Mouse (Mus musculus) MEL-GATA-1-ER (cell line): Measurements from ENCODE around the gene BC055324.
"Not testable (repeated sequence)": the region's sequence is repeated elsewhere in the genome, so short reads cannot be mapped to it uniquely, and the experiment has no call there.

Experiments used
- DNase-seq: peaks from one replicate; pipeline ENCODE4 v3.0.0-alpha.2; 2012; ENCODE audit warnings: low read depth; ENCODE audit errors: extremely low read depth

BC055324 gene

DNA sequence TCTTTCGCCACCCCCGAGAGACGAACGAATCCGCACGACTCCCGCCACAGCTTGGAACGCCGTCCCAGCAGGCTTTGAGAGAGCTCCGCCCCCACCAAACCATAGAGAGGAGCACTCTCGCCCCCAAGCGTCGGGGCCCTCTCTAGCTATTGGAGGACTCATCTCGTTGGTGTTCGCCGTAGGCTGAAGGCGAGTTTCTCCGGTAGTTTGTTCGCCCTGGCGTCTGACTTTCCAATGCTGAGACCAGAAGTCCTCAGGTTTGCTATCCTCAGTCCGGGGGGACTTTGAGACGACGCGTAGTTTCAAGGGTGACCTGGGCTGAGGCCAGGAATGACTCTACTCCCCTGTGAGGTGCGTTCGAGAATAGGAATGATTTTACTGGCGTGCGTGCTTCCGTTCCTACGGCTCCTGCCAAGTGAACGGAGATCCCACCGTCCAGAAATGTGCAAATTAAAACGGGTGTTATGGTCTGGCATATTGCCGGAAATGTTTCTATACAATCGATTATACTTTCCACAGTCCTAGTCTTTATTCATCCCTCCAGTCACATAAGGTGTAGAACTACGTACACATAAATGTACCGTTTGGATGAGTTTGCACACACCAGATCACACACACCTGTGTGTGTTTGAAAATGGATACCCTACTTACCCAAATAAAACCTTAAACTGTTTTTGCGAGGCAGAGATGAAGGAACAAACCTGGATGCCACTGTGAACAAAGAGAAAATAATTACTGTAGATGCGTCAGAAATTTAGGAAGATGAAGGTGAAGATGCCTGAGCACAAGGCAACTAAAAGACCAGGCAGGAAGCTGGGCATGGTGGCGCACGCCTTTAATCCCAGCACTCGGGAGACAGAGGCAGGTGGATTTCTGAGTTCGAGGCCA lies at the start of gene BC055324, which contains the start of gene Mettl18:
BC055324 (minus strand) TSS at position 76 of the 888 bp plus-strand sequence.
Mettl18 (plus strand) TSS at position 169 of the 888 bp plus-strand sequence.
- DNase-seq = peak; percentile 85

- DNase-seq = no peak
Measured at GRCm38 (mm10) chr1:164043549-164043948, 49.0 kb upstream of the BC055324 start.

GRCm38 (mm10) chr1:164040385-164041135 lies 46.0 kb upstream of the BC055324 start:
- DNase-seq = no peak

- peak; percentile 56 for DNase-seq
Measured at GRCm38 (mm10) chr1:164027416-164027815, 32.8 kb upstream of the BC055324 start.

GRCm38 (mm10) chr1:164025685-164026084 lies 31.1 kb upstream of the BC055324 start:
- DNase-seq = no peak

DNA sequence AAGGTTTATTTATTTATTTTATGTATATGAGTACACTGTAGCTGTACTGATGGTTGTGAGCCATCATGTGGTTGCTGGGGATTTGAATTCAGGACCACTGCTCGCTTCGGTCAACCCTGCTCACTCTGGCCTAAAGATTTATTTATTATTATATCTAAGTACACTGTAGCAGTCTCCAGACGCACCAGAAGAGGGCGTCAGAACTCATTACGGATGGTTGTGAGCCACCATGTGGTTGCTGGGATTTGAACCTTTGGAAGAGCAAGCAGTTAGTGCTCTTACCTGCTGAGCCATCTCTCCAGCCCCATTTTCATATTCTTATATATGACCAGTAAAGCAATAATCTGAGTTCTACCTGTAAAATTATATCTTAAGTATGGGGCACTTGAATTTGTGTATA lies 27.5 kb upstream of the BC055324 start:
- DNase-seq = not testable (repeated sequence)

GRCm38 (mm10) chr1:164020746-164021145 lies 26.1 kb upstream of the BC055324 start:
- DNase-seq = not testable (repeated sequence)

GRCm38 (mm10) chr1:164019789-164020188 lies 25.2 kb upstream of the BC055324 start:
- no peak for DNase-seq

GRCm38 (mm10) chr1:164018221-164018896 lies 23.8 kb upstream of the BC055324 start:
- DNase-seq = no peak

DNA sequence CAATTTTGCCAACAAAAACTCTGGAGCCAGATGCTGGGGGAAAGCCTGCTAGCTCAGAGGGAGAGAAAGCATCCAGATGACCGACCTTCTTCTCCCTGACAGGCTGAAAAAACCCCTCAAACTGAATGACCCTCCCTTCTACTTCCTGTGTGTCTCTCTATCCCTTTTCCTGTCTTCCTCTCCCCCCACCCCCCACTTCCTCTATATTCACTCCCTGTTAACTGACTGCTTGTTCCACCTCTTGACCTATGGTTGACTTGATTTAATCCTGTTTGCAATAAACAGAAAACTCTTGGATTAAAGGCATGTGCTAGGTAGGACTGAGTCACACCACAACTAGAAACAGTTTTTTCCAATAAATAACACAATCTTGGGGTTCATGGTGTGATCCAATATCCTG lies 20.0 kb upstream of the BC055324 start:
- no peak for DNase-seq

DNA sequence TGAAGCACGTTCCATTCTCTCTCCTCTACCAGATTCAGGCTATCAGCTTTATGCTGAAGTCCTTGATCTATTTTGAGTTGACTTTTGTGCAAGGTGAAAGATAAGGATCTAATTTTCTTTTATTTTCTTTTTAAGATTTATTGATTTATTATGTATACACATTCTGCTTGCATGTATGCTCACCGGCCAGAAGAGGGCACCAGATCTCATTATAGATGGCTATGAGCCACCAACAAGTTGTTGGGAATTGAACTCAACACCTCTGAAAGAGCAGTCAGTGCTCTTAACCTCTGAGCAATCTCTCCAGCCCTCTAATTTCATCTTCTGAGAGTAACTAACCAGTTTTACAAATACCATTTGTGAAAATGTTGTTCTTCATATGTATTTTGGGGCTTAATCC lies 14.6 kb upstream of the BC055324 start:
- DNase-seq = no peak

DNA sequence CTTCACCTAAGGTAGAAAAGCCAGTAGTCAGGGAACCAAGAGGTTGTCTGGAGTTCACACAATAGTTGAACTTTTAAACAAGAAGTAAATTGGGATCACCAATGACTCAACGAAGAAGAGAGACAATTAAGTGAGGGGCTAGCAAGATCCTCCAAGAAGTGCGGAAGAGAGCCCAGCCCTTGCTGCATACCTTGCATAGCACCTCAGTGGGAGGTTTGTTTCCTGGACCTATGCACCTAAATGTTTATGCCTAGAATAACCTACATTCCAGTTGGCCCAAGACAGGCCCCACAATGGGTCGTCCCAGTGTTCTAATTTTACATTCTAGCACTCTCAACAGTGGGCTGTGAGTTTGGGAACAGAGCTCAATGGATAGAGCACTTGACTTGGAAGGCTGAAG lies 9.7 kb upstream of the BC055324 start:
- no peak for DNase-seq

DNA sequence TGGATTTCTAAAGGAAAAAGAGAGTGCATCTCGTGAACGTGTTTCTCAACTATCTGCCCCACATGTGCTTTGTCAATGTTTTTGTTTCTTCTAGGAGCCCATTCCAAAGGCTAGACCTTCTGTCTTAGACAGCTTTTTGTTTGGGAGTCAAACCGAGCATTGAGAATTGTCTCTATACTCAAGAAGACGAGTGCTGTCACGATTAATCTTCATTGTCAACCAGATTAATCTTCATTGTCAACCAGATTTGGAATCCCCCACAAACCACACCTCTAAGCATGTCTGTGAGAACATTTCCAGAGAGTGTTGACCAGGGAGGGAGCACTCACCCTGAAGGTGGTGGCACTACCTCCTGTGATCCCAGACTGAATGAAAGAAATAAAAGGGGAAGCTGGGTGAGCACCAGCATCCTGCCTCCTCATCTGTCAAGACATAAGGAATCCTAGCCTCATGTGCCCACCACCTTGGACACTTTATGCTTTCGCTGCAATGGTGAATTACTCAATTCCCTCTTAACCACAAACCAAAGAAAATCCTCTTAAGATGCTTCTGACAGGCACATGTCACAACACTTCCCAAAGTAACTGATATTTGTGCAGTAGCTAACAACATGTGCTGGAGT lies 7.3 kb upstream of the BC055324 start:
- DNase-seq = no peak

- no peak for DNase-seq
Measured at GRCm38 (mm10) chr1:163995609-163995913, 965 bp upstream of the BC055324 start.

GRCm38 (mm10) chr1:163994173-163994720 lies 349 bp downstream of the BC055324 start:
- no peak for DNase-seq

- peak; percentile 38 for DNase-seq
Measured at GRCm38 (mm10) chr1:163992371-163992770, 2.2 kb downstream of the BC055324 start.

DNA sequence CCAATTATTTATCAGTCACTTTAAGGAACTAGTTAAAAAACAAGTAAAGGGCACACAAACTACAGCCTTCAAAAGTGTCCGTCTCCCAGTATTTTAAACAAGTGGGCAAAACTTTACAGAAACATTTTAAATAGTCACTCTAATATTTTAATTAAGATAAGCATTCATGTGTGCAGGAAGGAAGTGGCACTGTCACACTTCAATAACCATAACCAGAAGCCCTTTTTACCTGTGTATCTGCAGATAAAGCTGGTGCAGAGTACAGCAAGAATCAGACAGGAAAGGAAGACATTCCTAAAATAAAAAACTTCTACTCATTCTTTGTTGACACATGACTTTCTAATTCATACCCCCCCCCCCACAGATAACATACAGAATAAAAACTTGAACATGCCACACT lies 18.1 kb downstream of the BC055324 start:
- DNase-seq = no peak

DNA sequence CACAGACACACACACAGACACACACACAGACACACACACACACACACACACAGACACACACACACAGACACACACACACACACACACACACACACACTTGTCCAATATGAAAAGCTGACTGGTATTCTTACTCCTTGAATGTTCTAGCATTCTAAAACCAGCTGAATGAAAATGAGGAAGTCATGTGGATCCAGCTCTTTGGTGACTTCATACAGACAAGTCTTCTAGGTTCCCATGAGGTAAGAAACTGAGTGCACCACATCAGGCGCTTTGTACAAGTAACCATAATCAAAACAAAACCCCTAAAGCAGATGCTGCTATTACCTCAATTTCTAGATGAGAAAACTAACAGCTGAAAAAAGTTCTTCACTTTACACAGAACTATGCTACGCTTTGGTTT lies 19.5 kb downstream of the BC055324 start:
- no peak for DNase-seq

- no peak for DNase-seq
Measured at GRCm38 (mm10) chr1:163974471-163974870, 20.1 kb downstream of the BC055324 start.

- DNase-seq = no peak
Measured at GRCm38 (mm10) chr1:163964008-163964689, 30.4 kb downstream of the BC055324 start.

GRCm38 (mm10) chr1:163958036-163958435 lies 36.6 kb downstream of the BC055324 start:
- no peak for DNase-seq
